Mouse (Mus musculus) kidney, adult 2 months (tissue): Measurements from ENCODE around the gene 4930402H24Rik. TPM values are rescaled to one million over a fixed set of nuclear protein-coding genes. Genes with fewer than 3 reads are reported as not detected.

Experiments used
- DNase-seq: peaks from one replicate; pipeline ENCODE4 v3.0.0; 2021
- H3K27ac ChIP-seq: fragments of 200-500 bp; 2 replicates; pipeline ENCODE4 v1.5.1; 2012; ENCODE audit warnings: low read depth, low read length, control low read depth, inconsistent platforms; ENCODE audit not compliant: insufficient read depth
- H3K27me3 ChIP-seq: fragments of 200-500 bp; replicated peaks from 2 replicates; pipeline ENCODE4 v1.6.1; 2012; ENCODE audit warnings: mild to moderate bottlenecking, moderate library complexity, low read length, inconsistent platforms; ENCODE audit not compliant: control insufficient read depth, insufficient read depth
- H3K36me3 ChIP-seq: fragments of 200-500 bp; 2 replicates; pipeline ENCODE4 v1.6.1; 2012; ENCODE audit warnings: mild to moderate bottlenecking, moderate library complexity, low read length, inconsistent platforms; ENCODE audit not compliant: control insufficient read depth, insufficient read depth
- H3K4me1 ChIP-seq: fragments of 200-500 bp; 2 replicates; pipeline ENCODE4 v1.6.1; 2011; ENCODE audit warnings: low read length; ENCODE audit not compliant: control insufficient read depth, insufficient read depth
- H3K4me3 ChIP-seq: fragments of 200-500 bp; 2 replicates; pipeline ENCODE4 v1.5.1; 2011; ENCODE audit warnings: mild to moderate bottlenecking, low read depth, low read length, control low read depth; ENCODE audit not compliant: insufficient read depth
- CTCF ChIP-seq: fragments of 200-500 bp; conservative IDR thresholded peaks from 2 replicates; pipeline ENCODE4 v1.5.1; 2011; ENCODE audit warnings: low read depth, mild to moderate bottlenecking, control low read depth, low read length, moderate library complexity, mixed read lengths; ENCODE audit not compliant: insufficient read depth, insufficient read length
- POLR2A ChIP-seq: fragments of 200-500 bp; IDR thresholded peaks from one replicate; pipeline ENCODE4 v1.6.1; 2011; ENCODE audit warnings: low read depth, low read length, control low read depth
- WGBS: fragments of 180-500 bp; shearing (Covaris S2); methylation state at CpG from one replicate; pipeline ENCODE4 v1.1.7; 2018; 5-methylcytosine and 5-hydroxymethylcytosine counted together
- polyA plus RNA-seq: library from polyadenylated mRNA; depleted of rRNA; stranded (reverse); fragments of >200 nt; gene quantifications from 2 replicates; pipeline ENCODE4 v1.2.3, GENCODE M21; 2012

4930402H24Rik gene
- polyA plus RNA-seq, 1 experiment = 70.2 TPM

DNA sequence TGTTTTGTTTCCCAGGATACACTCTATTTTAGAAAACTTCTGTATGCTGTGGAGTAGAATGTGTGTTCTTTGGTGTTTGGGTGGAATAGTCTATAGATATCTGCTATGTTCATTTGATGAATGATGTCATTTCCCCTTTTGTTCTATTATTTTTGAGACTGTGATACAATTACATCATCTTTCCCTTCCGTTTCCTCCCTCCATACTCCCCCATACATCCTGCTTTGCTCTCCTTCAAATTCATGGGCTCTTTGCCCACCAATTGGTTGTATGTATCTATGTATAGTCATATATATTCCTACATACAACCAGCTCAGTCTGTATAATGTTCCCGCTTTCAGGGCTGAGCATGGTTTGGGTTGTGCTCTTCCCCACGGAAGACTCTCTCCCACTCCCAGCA lies 44.1 kb downstream of the 4930402H24Rik start:
- no peak for TF ChIP-seq POLR2A
- TF ChIP-seq CTCF = no peak
- no peak for DNase-seq
- 84% methylated on average over 3 of the region's 3 CpGs for WGBS
- H3K4me3 ChIP-seq = no peak overlapping the region
- H3K36me3 ChIP-seq = no peaks in the 10 kb centered on the region
- H3K27me3 ChIP-seq = no peaks in the 10 kb centered on the region
- no peak overlapping the region for H3K27ac ChIP-seq
- H3K4me1 ChIP-seq = no peaks in the 10 kb centered on the region

DNA sequence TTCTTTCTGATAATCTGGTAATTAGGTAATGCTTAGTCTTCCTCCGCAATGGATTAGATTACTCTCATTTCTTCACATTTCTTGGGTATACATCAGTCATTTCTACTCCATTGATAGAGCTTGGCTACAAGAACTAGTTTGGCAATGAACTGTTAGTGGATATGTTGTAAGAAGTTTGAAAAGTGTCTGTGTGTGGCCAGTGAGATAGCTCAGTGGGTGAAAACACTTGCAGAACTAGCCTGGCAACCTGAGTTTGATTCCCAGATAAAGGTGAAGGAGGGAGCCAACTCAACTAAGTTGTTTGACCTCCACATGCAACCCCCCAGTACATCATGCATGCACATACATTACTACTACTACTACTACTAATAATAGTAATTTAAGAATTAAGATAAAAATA lies 53.2 kb downstream of the 4930402H24Rik start:
- Histone ChIP-seq H3K4me3 (no peak overlapping the region), H3K27ac (no peak overlapping the region), H3K4me1 (no peaks in the 10 kb centered on the region), H3K36me3 (no peaks in the 10 kb centered on the region), H3K27me3 (no peaks in the 10 kb centered on the region)
- WGBS = 100% methylated on average over 1 of the region's 1 CpGs
- no peak for DNase-seq
- TF ChIP-seq POLR2A = no peak
- no peak for TF ChIP-seq CTCF

DNA sequence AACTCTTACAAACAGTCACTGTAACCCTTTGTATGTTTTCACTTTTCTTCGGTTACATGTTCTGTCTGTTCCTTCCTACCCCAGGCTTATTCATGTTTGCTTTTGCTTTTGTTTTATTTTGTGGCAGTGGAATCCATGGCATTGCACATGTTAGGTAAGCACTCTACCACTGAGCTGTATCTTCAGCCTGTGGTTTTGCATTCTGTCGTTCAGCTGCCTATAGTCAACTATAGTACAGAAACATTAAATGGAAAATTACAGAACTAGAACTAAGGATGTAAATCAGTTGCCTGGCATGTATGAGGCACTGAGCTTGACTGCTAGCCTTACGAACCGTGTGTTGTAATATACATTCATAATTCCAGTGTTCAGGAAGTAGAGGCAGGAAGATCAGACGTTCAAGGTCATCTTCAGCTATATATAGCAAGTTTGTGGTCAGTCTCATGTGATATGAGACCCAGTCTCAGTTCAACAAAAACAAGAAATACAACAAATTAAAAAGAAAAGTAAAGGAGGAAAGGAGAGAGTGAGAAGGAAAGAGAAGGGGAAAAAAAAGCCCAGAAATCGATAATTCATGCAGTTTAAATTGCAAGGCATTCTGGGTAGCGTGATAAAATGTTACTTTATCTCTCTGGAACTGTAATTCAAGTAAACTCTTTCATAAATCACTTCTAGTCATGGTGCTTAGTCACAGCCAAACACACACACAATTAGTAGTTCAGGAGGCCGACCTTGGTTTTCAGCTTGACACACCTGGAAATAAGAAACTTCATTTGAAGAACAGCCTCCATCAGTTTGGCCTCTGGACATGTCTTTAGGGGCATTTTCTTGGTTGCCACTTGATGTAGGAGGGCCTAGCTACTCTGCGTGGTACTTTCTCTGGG lies 54.6 kb downstream of the 4930402H24Rik start:
- Histone ChIP-seq H3K27ac (no peak overlapping the region), H3K27me3 (no peaks in the 10 kb centered on the region), H3K4me1 (no peaks in the 10 kb centered on the region), H3K36me3 (no peaks in the 10 kb centered on the region), H3K4me3 (no peak overlapping the region)
- no peak for DNase-seq
- WGBS = 49% methylated on average over 9 of the region's 9 CpGs
- TF ChIP-seq CTCF = no peak
- no peak for TF ChIP-seq POLR2A

DNA sequence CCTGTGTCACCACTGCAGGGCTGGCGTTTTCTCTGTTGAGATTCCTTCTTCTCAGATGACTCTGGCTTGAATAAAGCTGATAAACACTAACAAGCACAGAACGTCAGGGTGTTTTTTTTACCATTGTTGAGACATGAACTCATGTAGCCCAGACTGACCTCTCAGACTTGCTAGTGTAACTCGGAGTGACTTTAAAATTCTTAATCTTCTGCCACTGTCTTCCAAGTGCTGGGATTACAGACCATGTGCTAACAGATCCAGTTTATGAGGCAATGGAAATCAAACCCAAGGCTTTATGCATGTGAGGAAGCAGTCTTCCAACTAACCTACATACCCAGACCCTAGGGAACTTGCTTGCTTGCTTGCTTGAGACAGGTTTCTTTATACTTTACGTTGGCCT lies 56.5 kb downstream of the 4930402H24Rik start:
- TF ChIP-seq CTCF (no peak), POLR2A (no peak)
- H3K27ac ChIP-seq = no peak overlapping the region
- H3K4me3 ChIP-seq = no peak overlapping the region
- H3K27me3 ChIP-seq = no peaks in the 10 kb centered on the region
- H3K4me1 ChIP-seq = no peaks in the 10 kb centered on the region
- WGBS = 81% methylated on average over 4 of the region's 4 CpGs
- H3K36me3 ChIP-seq = no peaks in the 10 kb centered on the region
- no peak for DNase-seq

DNA sequence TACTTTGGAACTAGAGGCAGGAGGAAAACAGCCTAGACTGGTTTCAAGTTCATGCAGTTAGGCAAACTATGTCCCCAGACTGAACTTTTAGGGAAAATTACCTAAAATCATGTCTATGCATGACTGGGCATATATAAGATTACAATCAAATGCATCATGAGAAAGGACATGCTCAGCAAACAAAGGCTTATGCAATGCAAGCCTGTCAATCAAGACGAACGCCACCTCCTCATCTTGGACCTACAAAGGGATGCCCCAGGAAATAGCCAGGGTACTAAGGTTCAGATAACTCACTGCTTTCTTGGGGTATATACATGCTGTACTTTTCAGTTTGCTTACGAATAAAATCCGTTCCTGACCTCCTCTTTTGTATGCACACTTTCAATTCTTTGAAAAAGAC lies 57.9 kb downstream of the 4930402H24Rik start:
- 90% methylated on average over 4 of the region's 4 CpGs for WGBS
- H3K27me3 ChIP-seq = no peaks in the 10 kb centered on the region
- no peaks in the 10 kb centered on the region for H3K36me3 ChIP-seq
- no peak overlapping the region for H3K4me3 ChIP-seq
- H3K4me1 ChIP-seq = no peaks in the 10 kb centered on the region
- no peak overlapping the region for H3K27ac ChIP-seq
- no peak for DNase-seq
- TF ChIP-seq CTCF = no peak
- TF ChIP-seq POLR2A = no peak

DNA sequence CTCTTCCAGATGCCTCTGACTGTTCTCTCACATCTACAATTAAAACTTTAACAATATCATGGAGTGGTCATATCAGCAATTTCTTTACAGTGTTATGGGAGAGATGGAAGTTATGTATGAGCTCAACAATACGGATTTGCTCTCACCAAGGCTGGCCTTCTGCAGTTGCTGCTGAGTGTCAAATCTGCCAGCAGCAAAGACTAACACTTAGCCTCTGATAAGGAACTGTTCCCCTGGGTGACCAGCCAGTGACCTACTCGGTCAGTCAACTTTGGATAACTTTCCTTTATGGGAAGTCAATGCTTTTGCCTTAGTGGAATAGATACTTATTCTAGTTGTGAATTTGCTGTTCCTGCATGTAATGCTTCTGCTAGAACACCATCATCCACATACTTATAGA lies 62.6 kb downstream of the 4930402H24Rik start:
- 85% methylated on average over 2 of the region's 2 CpGs for WGBS
- no peak overlapping the region for H3K27ac ChIP-seq
- TF ChIP-seq POLR2A (no peak), CTCF (no peak)

DNA sequence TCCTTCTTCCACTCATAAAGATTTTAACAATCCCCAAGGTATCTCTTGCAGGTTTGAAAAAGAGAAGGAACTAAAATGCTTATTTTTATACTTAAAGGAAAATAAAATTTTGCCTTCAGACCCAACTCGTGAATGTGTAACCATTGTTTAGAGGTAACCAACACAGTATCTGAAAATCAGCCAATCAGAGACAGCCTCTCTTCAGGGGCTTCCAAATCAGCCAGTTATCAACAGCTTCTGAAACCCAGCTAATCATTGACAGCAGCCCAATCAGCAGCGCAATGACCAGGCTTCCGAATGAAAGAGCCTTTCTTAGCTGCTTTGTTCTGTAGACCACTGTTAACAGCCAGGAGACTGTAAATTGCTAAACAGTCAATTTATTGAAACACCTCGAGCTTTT lies 65.4 kb downstream of the 4930402H24Rik start:
- Histone ChIP-seq H3K27ac (no peak overlapping the region), H3K4me1 (peaks cover 6% of the 10 kb centered on the region; the same call in 1 of the 2 replicates), H3K4me3 (no peak overlapping the region), H3K27me3 (no peaks in the 10 kb centered on the region), H3K36me3 (no peaks in the 10 kb centered on the region)
- peak; percentile 90 for DNase-seq
- TF ChIP-seq POLR2A (no peak), CTCF (no peak)
- 18% methylated on average over 4 of the region's 4 CpGs for WGBS

More for the DNA sequence above, 62.6 kb downstream of the 4930402H24Rik start:
- no peak for DNase-seq
- Histone ChIP-seq H3K36me3 (no peaks in the 10 kb centered on the region), H3K4me3 (no peak overlapping the region), H3K4me1 (no peaks in the 10 kb centered on the region), H3K27me3 (no peaks in the 10 kb centered on the region)
